Mouse (Mus musculus) heart, adult 9 months (tissue): ENCODE measurements at regions not wholly inside any gene's neighbourhood (a gene's known extent, or its start where the extent isn't known, plus 50 kb on each side); places are given as distances from the start of the nearest gene placed in this dataset.
"Not testable (repeated sequence)": the region's sequence is repeated elsewhere in the genome, so short reads cannot be mapped to it uniquely, and the experiment has no call there.

ENCODE experiments used
- DNase-seq, 2 experiments: peaks; one replicate each; pipeline ENCODE4 v3.0.0; 2022; ENCODE audit warnings: low spot score in 2 of 2

DNA sequence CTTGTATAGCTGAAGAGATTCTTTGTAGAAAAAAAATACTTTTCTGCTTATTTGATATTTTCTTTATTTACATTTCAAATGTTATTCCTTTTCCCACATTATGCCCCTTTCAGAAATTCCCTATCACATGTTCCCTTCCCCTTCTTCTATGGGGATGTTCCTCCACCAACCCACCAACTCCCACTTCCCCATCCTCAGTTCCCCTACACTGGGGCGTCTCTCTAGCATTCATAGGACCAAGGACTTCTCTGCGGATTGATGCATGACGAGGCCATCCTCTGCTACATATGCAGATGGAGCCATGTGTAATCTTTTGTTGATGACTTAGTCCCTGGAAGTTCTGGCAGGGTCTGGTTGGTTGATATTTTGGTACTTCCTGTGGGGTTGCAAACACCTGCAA is 520.5 kb upstream of the Zfp386 start:
- no peak for DNase-seq

- DNase-seq: no peak
Measured at GRCm38 (mm10) chr12:115542482-115542881, 505.0 kb upstream of the Zfp386 start.

- not testable (repeated sequence) for DNase-seq
Measured at GRCm38 (mm10) chr12:115566878-115567277, 480.6 kb upstream of the Zfp386 start.

DNA sequence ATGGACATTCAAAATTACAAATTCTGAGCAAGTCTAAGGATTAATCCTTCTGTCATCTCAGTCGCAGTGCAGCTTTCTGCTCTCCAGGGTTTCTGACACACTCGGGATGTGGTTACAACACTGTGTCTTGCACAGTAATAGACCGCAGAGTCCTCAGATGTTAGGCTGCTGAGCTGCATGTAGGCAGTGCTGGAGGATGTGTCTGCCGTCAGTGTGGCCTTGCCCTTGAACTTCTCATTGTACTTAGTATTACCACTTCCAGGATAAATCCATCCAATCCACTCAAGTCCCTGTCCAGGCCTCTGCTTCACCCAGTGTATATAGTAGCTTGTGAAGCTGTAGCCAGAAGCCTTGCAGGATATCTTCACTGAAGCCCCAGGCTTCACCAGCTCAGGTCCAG is 454.5 kb upstream of the Zfp386 start:
- DNase-seq: not testable (repeated sequence)

- no peak for DNase-seq
Measured at GRCm38 (mm10) chr12:115603763-115604162, 443.8 kb upstream of the Zfp386 start.

DNA sequence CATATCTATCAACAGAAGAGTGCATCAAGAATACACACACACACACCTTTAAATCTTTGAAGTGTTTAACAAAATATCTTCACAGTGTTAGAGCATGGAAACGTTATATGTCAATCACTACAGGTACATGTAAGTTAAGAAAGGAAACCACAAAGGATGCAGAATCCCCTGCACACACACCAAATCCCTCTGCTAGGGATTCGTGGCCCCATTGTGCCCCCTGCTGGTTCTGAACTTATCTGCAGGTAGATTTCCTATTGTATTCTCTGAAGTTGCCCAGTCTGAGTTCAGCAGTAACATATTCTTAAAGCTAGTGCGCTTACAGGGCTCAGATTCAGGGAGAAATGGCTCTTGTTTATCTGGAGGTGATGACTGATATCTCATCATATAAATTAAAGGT is 442.6 kb upstream of the Zfp386 start:
- no peak for DNase-seq

GRCm38 (mm10) chr12:115622564-115623233 is 424.8 kb upstream of the Zfp386 start:
- not testable (repeated sequence) for DNase-seq

GRCm38 (mm10) chr12:115624221-115624620 is 423.3 kb upstream of the Zfp386 start:
- DNase-seq: no peak

GRCm38 (mm10) chr12:115647599-115647998 is 399.9 kb upstream of the Zfp386 start:
- no peak for DNase-seq

- not testable (repeated sequence) for DNase-seq
Measured at GRCm38 (mm10) chr12:115648161-115648560, 399.4 kb upstream of the Zfp386 start.

GRCm38 (mm10) chr12:115655781-115656180 is 391.7 kb upstream of the Zfp386 start:
- DNase-seq: no peak

GRCm38 (mm10) chr12:115664081-115664480 is 383.4 kb upstream of the Zfp386 start:
- DNase-seq: not testable (repeated sequence)

DNA sequence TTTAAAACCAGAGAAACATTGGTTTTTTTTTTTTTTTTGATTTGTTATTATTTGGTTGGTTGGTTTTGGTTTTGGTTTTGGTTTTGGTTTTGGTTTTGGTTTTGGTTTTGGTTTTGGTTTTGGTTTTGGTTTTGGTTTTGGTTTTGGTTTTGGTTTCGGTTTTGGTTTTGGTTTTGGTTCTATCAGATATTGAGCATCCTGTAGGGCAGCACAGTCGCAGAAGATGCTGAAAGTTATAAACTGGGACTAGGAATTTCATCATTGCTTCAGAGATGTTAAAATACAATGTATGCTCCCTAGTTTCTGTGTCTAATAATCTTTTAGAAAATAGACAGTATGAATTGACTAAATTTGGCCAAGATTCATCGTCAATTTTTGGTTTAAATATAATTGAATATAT is 375.8 kb upstream of the Zfp386 start:
- not testable (repeated sequence) for DNase-seq

DNA sequence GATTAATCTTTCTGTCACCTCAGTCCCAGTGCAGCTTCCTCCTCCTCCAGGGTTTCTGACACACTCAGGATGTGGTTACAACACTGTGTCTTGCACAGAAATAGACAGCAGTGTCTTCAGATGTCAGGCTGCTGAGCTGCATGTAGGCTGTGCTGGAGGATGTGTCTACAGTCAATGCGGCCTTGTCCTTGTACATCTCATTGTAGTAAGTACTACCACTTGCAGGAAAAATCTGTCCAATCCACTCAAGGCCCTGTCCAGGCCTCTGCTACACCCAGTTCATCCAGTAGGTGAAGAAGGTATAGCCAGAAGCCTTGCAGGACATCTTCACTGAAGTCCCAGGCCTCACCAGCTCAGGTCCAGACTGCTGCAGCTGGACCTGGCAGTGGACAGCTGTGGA is 355.7 kb upstream of the Zfp386 start:
- no peak for DNase-seq

DNA sequence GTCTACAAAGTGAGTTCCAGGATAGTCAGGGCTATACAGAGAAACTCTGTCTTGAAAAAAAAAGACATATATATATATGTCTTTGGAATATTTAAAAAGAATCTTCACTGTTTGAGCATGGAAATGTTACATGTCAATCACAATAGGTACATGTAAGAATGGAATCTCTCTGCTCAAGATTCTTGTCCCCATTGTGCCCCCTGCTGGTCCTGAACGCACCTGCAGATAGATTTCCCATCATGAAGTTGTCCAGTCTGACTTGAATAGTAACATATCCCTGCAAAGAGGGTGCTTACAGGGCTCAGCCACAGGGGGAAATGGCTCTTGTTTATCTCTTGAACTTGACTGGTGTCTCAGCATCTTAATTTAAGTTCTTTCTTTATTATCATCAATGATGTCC is 337.7 kb upstream of the Zfp386 start:
- not testable (repeated sequence) for DNase-seq

DNA sequence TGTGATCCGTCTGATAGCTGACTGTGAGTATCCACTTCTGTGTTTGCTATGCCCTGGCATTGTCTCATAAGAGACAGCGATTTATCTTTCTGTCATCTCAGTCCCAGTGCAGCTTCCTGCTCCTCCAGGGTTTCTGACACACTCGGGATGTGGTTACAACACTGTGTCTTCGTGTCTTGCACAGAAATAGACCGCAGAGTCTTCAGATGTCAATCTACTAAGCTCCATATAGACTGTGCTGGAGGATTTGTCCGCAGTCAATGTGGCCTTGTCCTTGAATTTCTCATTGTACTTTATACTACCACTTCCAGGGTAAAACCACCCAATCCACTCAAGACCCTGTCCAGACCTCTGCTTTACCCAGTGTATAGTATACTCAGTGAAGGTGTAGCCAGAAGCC is 305.5 kb upstream of the Zfp386 start:
- DNase-seq: not testable (repeated sequence)

DNA sequence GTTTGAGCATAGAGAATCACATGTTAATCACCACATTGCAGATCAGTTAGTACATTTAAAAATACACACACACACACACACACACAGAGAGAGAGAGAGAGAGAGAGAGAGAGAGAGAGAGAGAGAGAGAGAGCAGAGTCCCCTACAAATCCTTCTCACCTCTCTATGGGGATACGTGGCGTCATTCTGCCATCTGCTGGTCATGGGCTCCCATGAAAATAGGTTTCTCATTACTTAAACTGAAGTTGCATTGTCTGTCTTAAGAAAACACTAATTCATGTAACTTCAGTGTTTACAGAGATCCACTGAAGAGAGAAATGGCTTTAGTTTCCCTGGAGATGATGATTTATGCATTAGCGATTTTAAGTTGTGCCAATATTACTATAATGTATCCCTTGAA is 297.9 kb upstream of the Zfp386 start:
- DNase-seq: not testable (repeated sequence)

DNA sequence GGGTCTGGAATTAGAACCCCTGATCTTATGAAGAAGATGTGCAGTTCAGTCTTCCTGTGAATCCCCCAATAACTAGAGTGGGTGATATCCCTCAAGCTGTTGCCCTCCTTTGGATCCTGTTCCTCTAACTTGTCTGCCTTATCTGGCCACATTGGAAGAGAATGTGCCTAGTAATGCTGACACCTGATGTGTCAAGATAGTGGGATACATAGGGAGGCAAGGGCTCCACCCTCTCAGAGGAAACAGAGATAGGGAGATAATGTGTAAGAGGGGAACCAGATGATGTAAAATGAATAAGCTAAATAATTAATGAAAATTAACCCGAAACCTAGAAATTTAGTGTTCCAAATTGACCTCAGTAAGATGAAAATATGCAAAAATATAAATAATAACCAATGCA is 294.4 kb upstream of the Zfp386 start:
- not testable (repeated sequence) for DNase-seq

DNA sequence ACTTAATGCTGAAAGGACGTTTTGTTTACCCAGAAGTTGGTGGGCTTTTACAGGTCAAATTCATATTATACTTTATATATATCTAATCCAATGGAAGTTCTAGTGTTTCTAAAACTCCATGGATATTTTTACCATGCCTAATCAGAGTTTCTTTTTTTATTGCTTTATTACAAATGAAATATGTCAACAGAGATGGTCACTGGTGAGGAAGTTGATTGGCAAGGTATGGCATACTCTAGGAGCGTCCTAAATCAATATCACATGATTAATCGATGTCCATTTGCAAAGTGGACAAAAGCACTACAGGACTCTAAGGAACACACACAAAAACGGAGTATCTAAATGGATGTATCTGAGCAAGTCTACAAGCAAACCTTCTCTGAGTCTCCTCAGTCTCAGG is 290.0 kb upstream of the Zfp386 start:
- DNase-seq: not testable (repeated sequence)

- DNase-seq: not testable (repeated sequence)
Measured at GRCm38 (mm10) chr12:115759041-115759440, 288.5 kb upstream of the Zfp386 start.

DNA sequence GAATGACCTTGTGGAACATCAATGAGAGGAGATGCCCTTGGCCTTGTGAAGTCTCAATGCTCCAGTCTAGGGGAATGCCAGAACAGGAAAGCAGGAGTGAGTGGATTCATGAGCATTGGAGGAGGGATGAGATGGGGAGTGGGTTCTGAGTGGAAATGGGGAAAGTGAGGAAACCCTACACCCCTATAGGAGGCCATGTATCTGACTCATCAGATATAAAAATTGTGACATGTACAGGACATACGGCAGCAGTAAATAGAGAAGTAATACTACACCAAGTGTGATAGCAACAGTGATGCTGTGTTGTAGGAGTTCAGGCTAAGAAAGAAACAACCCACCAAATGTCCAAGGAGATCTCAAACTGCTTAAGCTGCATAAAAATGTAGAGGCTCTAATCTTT is 285.8 kb upstream of the Zfp386 start:
- not testable (repeated sequence) for DNase-seq

DNA sequence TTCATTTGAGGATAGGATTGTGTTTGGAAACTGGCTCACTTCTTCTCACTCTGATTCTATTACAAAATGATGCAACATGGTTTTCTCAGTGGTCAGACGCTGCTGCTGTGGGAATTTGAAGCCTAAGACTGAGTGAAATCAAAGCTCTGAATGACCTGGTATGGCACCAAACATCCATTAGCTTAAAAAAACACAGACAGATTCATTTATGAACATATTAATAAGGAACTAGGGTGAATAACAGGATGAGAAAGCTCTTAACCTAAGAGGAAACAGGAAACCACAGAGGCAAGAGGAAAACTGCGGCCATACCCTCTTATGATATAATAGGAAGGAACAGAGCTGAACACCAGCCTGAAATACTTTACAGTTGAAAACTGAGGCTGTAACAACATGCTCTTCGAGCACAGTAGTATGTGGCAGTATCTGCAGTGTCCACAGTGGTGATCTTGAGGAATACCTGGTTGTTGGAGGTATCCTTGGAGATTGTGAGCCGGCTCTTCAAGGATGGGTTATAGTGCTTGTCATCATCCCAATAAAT is 282.5 kb upstream of the Zfp386 start:
- DNase-seq: not testable (repeated sequence)

DNA sequence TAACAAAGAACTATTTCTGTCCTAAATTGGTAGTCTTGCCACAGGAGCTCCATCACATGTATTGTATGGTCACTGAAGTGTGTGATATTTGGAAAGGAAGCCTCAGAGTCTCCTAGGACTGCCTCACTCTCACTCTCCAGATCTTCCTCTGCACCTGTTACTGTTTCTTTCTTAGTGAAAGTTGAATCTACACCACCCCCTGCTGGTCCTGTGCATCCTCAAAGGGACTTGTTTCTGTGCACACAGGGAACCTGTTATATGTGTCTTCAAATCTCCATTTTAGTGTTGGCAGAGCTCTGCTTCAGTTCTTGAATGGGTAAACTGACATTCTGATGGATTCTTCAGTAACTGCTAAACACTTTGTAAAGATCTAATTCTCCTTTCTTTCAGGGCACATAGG is 276.3 kb upstream of the Zfp386 start:
- DNase-seq: not testable (repeated sequence)

GRCm38 (mm10) chr12:115790369-115790768 is 257.2 kb upstream of the Zfp386 start:
- DNase-seq: not testable (repeated sequence)
